Mouse (Mus musculus) CD4-positive, CD25-positive, alpha-beta regulatory T cell, adult 4 months (primary cell): ENCODE measurements around the gene Camp. TPM values are rescaled to one million over a fixed set of nuclear protein-coding genes. Genes with fewer than 3 reads are reported as not detected.
A peak's percentile ranks its signal among the peaks of the same experiment; 100 is the strongest.
"Not testable (repeated sequence)": the region's sequence is repeated elsewhere in the genome, so short reads cannot be mapped to it uniquely, and the experiment has no call there.

ENCODE experiments used
- ATAC-seq: one replicate; pipeline ENCODE4 v1.8.0; 2017
- polyA plus RNA-seq, 2 experiments: library from polyadenylated mRNA; unstranded; fragments of 100-300 nt; shearing (Covaris generic); gene quantifications; one replicate each; pipeline ENCODE4 v1.2.1; 2017

The Camp gene
- polyA plus RNA-seq, 2 experiments from 2014 or later, result not detected

DNA sequence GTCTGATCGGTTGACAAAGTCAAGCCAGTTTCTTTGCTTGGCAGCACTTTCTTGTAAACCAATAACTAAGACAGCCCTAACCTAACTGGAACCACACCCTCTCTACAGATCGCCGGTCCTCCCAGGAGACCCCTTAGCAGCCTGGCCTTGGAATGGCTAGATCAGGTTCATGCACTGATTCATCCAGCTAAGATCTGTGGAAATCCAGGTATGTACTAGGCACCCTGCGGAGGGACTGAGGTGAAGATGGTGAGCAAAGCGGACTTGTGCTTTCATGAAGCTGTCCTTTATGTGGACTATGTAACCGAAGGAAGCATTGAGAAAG lies 16.4 kb downstream of the Camp start:
- ATAC-seq, result no peak

DNA sequence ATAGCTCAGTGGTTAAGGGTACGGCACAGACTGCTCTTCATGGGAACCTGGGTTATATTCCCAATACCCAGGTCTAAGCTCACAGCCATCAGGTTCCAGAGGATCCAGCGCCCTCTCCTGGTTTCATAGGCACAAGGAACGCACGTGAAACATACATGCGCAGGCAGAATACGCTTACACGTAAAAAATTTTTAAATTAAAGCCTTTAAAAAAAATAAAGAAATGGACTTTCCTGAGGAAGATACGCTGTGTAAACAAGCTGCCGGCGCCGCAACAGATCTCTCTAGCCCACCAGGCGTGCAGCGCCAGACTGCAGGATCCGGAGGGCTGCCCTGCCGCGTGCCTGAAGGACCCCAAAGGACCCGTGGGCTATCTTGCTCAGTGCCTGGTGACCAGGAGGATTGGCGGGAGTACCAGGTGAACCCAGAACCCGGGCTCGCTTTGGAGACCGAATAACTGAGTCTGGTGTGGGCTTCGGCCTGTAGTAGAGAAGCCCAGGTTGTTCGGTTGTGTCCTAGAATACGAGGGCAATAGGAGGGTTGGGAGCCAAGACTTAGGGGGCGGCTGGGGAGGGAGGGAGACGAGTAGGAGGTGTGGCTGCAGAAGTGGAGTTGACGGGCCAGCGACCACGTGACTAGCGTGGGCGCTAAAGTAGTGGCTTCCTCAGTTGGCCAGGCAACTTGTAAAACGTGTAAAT lies 16.9 kb downstream of the Camp start, which contains the start of gene Nme6:
Nme6 (plus strand) TSS at position 359 of the 697 bp plus-strand sequence.
- ATAC-seq, result peak; percentile 89

DNA sequence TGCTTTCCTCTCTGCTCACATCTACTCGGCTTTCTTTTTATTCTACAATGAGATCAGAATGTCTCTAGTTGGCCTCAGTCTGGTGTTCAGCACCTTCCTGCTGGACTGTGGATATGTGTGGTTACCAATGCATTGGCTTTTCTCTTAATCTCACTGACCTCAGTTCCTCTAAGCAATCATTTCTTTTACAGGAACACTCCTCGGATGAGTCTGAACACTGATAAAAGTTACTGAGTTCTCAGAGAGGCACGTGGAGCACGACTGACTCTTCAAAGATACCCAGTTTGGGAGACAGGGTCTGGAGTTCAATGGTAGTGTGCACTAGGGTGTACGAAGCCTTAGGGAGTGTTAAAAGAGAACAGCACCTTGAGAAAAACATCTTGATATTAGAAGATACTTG lies 23.2 kb downstream of the Camp start:
- ATAC-seq, result no peak

DNA sequence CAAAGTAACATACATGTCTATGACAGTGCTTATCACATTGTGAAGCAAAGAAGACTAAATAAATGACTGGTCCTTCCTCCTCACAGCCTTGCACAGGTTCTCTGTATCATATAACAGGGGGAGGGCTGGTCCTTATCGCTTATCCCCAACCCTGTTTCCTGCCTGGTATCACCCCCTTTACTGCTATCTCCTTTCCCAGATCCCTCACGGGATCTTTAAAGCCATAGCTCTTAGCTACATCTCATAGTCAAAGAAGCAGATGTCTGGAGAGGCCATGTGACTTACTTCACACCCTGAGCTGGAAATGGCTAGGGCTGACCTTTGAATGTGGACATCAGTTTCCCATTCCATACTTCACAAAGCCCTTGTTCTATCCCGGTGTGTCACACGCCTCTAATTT lies 23.7 kb downstream of the Camp start:
- ATAC-seq, result no peak

DNA sequence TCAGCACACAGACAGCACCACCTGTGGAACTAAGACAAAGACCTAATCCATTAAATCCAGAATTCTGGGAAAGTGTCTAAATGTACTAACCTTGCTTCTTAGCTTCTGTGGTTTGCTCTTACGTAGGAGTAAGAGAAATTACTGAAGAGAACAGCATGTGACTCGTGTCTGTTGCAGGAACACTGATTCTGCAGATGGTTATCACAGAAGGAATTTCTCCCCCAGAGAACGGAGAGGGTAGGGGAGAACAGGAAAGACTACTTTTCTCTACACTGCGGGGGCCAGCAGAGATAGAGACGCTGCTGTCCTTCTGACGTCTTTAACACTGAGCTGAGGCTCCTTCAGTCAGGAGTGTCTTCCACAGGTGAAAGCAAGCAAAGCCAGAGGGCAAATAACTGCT lies 33.1 kb downstream of the Camp start:
- ATAC-seq, result no peak

DNA sequence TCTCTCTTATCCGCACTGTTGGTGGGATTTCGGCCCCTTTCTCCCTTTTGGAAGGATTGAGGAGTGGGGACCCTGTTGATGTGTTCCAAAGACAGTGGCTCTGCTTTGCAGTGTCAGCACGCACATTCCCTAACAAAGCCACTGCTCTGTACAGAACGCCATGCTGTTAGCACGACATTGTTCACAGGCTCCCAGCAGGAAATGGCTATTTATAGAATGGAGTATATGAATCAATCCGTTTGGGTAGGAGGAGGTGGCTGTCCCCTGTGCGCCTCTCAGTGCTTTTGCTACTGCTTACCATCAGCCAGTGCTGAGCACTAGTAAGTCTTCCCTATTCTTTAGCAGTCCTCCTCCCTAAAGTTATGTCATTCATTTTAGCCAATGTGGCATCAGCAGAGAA lies 36.0 kb downstream of the Camp start:
- no peak for ATAC-seq

DNA sequence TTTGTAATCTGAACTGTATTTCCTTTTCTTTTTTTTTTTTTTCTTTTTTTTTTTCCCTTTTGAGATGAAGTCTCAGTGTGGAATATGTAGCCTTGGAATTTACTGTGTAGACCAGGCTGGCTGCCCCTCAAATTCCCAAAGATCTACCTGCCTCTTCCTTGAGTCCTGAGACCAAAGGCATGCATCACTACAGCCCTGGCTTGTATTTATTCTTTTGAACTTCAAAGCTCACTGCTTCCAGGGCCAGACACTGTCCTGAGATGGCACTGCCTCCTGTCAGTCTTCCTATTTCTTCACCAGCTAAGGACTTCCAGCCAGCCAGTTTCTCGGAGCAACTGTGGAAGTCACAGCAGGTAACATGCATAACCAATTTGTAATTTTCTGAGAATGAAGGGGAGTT lies 37.4 kb downstream of the Camp start, which contains the start of gene Spink8:
Spink8 (plus strand) TSS at position 301 of the 400 bp plus-strand sequence.
- no peak for ATAC-seq

DNA sequence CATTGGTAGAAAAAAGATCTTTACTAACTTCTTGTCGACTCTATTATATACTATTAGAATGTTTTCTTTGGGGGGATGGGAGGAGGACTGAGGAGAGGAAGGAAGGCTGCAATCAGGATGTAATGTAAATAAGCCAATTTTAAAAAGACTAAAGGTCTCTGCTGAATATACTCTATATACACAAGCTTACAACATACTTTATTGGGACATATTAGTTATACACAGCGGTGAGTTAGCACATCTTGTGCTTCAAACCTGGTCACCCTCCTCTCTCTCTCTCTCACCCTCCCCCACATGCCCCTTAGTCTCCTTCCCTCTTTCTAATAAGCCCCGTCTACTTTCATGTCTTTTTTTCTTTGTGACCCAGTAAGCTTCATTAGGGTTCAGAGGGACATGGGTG lies 41.5 kb downstream of the Camp start:
- ATAC-seq, result no peak

DNA sequence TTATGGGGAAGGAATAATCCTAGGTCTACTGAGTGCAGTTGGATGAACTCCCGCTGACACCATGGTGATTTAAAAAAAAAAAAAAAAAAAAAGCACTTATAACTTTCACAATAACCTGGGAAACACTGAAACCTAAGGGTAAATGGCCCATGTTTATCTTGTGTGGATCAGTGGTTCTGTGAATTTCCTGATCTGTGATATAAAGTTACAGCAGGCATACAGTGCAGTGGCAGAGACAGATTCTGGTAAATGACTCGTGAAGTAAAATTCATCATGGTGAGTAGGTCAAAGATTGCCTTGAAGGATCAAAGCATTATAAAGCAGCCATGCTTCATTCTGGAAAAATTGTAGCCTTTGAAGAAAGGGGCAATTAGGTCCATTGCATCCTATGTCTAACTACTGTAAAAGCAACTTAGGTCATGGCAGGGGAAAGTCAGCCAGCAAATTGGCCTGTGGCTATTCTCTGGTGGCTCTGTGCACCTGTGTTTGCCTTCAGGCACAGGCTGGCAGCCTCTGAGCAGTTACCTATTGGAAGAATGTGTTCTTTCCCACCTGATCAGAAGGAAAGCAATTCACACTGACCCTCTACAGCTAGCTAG lies 42.6 kb downstream of the Camp start:
- ATAC-seq, result no peak

DNA sequence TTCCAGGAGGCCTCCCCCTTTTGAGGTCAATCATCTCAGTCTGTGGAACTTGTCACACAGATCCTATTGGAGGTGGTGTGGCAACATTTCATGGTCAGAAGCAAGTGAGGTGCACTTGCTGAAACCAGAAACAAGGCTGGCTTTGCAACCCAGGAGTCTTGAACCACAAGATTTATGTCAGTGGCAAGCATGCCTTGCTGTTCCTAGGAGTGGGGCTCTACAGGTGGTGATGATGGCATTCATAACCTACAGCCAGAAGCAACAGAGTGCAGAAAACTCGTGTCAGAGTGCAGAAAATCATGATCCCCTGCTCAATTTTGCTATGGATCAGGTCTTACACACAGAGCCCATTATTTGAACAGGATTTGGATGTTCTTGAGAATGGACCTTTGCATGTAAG lies 43.2 kb downstream of the Camp start:
- ATAC-seq, result no peak

DNA sequence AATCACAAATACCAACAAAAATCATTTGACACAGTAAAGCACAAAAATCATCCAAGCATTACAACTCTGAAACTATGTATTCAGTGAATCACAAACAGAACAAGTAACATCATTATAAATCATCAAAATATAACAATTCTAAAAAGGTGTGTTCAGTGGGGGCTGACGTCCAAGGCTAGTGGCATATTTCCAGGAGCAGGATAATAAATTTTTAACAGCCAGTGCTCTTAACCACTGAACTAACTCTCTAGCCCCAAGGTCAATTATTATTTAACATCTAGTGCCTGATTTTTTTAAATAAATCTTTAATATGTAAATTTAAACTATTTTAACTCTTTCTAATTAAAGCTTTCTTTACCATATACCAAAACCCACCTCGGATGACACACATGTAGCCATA lies 43.8 kb downstream of the Camp start:
- ATAC-seq, result not testable (repeated sequence)

DNA sequence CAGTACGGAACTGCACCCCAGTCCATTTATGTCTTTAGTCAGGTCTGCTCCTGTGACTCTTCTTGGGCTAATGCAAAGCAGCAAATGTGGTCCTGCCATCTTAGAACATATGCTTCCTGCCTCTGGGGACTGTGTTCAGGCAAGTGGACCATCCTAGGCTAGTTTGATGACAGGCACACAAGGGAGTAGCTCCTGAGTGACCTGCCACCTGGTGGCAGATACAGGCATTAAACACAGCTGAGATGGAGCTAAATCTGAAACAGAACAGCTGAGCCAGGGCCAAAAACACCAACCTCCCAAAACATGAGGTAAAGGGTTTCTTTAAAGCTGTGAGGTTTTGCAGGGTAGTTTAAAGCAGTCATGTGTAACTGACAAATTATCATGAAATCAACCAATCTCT lies 51.4 kb downstream of the Camp start:
- no peak for ATAC-seq

Other genes starting within 250 kb of the Camp start
- under 1 TPM in 1 of 2 experiments, not detected in 1; 0.22 TPM for gene Fbxw24, start 223.6 kb downstream of the Camp start, polyA plus RNA-seq
- not detected for gene Fbxw25, start 185.0 kb downstream of the Camp start, polyA plus RNA-seq
- gene Fbxw18, start 146.9 kb downstream of the Camp start, polyA plus RNA-seq, result not detected
- not detected for gene Fbxw26, start 103.5 kb downstream of the Camp start, polyA plus RNA-seq
- gene Fbxw27, start 58.9 kb downstream of the Camp start, polyA plus RNA-seq, result not detected
- not detected for gene Spink8, start 37.3 kb downstream of the Camp start, polyA plus RNA-seq
- 10 to 100 TPM in 1 of 2 experiments, 1 to 10 TPM in 1; 8.8 to 15.1 TPM for gene Nme6, start 16.9 kb downstream of the Camp start, polyA plus RNA-seq
- 1 to 10 TPM; 7.0 to 7.4 TPM for gene Cdc25a, start 26.0 kb upstream of the Camp start, polyA plus RNA-seq
- gene Map4, start 81.8 kb upstream of the Camp start, polyA plus RNA-seq, result 10 to 100 TPM; 36.8 to 41.0 TPM